Mouse (Mus musculus): Measurements from ENCODE around the gene Lyl1. TPM values are rescaled to one million over a fixed set of nuclear protein-coding genes. Genes with fewer than 3 reads are reported as not detected.

Gene Lyl1
- polyA plus RNA-seq, 1 experiment = 91.9 TPM

DNA sequence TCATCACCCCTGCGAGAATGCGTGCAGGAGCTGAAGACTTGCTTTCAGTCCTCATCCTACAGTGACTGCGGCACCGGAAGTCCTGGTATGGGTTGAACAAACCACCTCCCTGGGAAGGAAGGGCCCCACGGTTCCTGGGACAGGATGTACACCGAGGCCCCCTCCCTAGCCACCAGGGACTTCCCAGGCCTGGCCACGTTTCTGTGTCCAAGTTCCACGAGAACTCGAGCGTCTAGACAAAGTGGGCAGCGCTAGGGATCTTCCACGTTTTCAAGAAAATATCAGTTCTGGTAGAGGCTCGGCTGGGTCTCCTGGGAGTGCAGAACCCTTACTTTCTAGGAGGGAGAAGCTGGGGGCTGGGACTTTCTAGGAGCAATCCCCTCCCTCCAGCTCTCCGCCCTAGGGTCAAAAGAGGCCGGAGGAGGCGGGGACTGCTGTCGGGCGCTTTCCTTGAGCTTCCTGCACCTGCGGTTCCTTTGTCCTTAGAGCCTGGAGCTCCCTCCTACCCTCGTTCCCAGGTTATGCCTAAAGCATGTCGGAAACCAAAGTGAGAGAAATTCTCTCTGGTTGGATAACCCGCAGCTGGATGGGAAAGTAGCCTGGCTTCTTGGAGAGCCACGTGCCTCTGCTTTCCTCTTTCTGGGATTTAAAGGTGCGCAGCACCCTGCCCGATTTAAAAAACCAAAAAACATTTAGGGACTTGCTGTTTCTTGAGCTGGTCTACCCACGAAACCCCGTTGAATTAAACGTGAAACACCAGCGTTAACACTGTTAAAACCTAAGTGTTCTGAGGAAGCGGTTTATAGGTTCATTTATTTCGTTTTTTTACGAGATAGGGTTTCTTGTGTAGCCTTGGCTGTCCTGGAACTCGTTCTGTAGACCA lies 41.1 kb upstream of the Lyl1 start:
- Histone ChIP-seq H3K4me3 (ENCODE audit: insufficient read depth, low read length) (peak overlapping the region; percentile 87), H3K27ac (ENCODE audit: insufficient read depth, low read depth, low read length) (peak overlapping the region; percentile 79), H3K4me1 (ENCODE audit: control insufficient read depth, insufficient read depth, low read length) (peaks cover 24% of the 10 kb centered on the region)
- TF ChIP-seq POLR2A (IDR thresholded peaks at IDR 0.05; ENCODE audit: borderline replicate concordance, low read depth, low read length) = no peak
- TF ChIP-seq CTCF (IDR thresholded peaks at IDR 0.05; ENCODE audit: low read depth, low read length) = no peak

GRCm38 (mm10) chr8:84660819-84661457 lies 40.3 kb upstream of the Lyl1 start:
- H3K4me1 ChIP-seq (ENCODE audit: control insufficient read depth, insufficient read depth, low read length) = peaks cover 24% of the 10 kb centered on the region

DNA sequence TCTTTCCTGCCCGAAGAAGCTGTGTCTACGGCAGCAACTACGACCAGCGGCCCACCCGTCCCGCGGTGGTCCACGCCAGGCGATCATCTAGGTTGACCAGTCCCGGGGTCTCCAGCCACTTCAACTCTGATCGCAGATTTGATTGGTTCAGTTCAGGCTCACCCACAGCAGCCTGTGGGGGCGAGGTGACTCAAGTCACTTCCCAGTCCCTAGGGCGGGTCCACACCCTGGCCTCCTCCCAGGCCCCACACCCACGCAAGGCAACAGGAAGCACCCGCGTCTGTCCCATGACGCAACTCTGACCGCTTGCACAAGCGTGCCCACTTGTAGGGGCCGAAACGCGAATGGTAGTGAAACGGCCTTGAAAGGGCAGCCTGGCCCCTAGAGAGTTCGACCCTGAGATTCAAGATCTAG lies 39.8 kb upstream of the Lyl1 start:
- H3K4me3 ChIP-seq (ENCODE audit: insufficient read depth, low read length) = peak overlapping the region; percentile 87
- peaks cover 25% of the 10 kb centered on the region for H3K4me1 ChIP-seq (ENCODE audit: control insufficient read depth, insufficient read depth, low read length)
- TF ChIP-seq CTCF (IDR thresholded peaks at IDR 0.05; ENCODE audit: low read depth, low read length) (no peak), POLR2A (IDR thresholded peaks at IDR 0.05; ENCODE audit: borderline replicate concordance, low read depth, low read length) (no peak)
- H3K27ac ChIP-seq (ENCODE audit: insufficient read depth, low read depth, low read length) = peak overlapping the region; percentile 79

More at GRCm38 (mm10) chr8:84660819-84661457, 40.3 kb upstream of the Lyl1 start:
- no peak for TF ChIP-seq CTCF (IDR thresholded peaks at IDR 0.05; ENCODE audit: low read depth, low read length)
- Histone ChIP-seq H3K27ac (ENCODE audit: insufficient read depth, low read depth, low read length) (peak overlapping the region; percentile 79), H3K4me3 (ENCODE audit: insufficient read depth, low read length) (peak overlapping the region; percentile 87)

DNA sequence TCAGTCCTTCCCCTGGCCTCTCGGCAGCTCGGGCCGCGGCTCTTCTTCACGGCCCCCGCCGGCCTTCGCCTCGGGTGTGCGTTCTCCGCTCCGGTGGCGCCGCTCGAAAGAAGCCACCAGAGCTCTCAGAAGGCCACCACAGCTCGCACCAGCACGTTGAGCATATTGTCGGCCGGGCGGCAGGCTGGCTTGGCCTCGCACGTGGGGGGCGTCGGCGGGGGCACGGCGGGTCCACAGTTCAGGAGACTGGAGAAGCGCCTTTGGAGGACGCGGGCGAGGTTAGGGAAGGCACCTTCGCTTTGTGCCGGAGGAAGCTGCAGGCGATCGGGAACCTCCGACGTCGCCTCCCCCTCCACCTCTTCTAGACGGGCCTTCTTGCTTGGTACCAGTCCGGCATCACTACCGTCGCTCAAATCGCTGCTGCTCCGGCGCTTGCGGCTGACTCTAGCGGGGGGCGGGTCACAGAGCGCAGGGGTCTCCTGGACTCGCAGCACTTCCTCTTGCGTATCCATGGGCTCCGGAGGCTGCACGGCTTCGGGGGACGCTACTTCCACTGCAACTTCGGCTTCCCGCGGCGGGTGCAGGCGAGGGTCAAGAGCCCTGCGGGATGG lies 39.2 kb upstream of the Lyl1 start:
- no peak for TF ChIP-seq POLR2A (IDR thresholded peaks at IDR 0.05; ENCODE audit: borderline replicate concordance, low read depth, low read length)
- TF ChIP-seq CTCF (IDR thresholded peaks at IDR 0.05; ENCODE audit: low read depth, low read length) = no peak
- H3K27ac ChIP-seq (ENCODE audit: insufficient read depth, low read depth, low read length) = peak overlapping the region; percentile 79
- H3K4me3 ChIP-seq (ENCODE audit: insufficient read depth, low read length) = peak overlapping the region; percentile 87
- peaks cover 24% of the 10 kb centered on the region for H3K4me1 ChIP-seq (ENCODE audit: control insufficient read depth, insufficient read depth, low read length)

GRCm38 (mm10) chr8:84662581-84663065 lies 38.6 kb upstream of the Lyl1 start, which contains the start of gene Ier2:
Gene Ier2, minus strand, starts transcription at chr8:84662852.
- Histone ChIP-seq H3K27ac (ENCODE audit: insufficient read depth, low read depth, low read length) (peak within 1 kb of the TSS; percentile 79), H3K4me1 (ENCODE audit: control insufficient read depth, insufficient read depth, low read length) (peaks cover 20% of the 10 kb centered on the region), H3K4me3 (ENCODE audit: insufficient read depth, low read length) (peak within 1 kb of the TSS; percentile 87)
- no peak for TF ChIP-seq CTCF (IDR thresholded peaks at IDR 0.05; ENCODE audit: low read depth, low read length)
- peak; percentile 98 for TF ChIP-seq POLR2A (IDR thresholded peaks at IDR 0.05; ENCODE audit: borderline replicate concordance, low read depth, low read length)

GRCm38 (mm10) chr8:84663483-84664327 lies 37.6 kb upstream of the Lyl1 start:
- TF ChIP-seq CTCF (IDR thresholded peaks at IDR 0.05; ENCODE audit: low read depth, low read length) = no peak
- TF ChIP-seq POLR2A (IDR thresholded peaks at IDR 0.05; ENCODE audit: borderline replicate concordance, low read depth, low read length) = peak; percentile 23; the same call in 1 of the 2 replicates
- Histone ChIP-seq H3K4me3 (ENCODE audit: insufficient read depth, low read length) (peak overlapping the region; percentile 81), H3K27ac (ENCODE audit: insufficient read depth, low read depth, low read length) (peak overlapping the region; percentile 89), H3K4me1 (ENCODE audit: control insufficient read depth, insufficient read depth, low read length) (peaks cover 18% of the 10 kb centered on the region)

DNA sequence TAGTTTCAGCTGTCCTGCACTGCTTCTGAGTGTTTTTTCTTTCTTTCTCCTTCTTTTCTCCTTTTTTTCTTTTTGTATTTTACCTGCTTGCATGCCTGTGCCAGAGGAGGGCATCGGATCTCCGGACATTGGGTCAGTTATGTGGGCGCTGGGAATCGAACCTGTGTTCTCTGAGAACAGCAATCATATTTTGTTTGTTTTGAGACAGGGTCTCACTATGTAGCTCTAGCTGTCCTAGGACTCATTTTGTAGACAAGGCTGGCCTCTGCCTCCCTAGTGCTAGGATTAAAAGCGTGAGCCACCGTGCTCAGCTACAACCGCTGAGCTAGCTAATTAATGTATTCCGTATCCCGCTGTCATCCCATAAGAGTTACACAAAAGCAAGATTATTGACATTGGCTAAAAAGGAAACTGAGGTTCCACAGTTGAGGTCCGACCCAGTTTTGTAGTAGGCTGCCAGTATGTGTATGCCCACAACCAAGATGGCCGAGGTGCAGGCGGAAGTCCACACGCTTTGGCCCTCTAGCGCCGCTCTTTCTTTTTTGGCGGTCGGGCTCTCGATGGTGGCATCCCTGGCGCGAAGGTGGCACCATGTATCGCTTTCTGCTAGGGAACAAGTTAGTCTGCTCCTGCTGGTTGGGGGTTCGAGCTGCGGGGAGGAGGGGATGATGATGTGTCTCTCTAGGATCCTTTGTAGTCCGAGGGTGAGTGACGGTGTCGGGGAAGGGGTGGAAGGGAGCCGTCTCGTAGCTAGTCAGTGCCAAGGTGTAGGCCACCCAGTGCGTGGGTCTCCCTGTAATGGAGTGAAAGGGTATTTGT lies 36.5 kb upstream of the Lyl1 start:
- Histone ChIP-seq H3K27ac (ENCODE audit: insufficient read depth, low read depth, low read length) (peak overlapping the region; percentile 89), H3K4me1 (ENCODE audit: control insufficient read depth, insufficient read depth, low read length) (peaks cover 14% of the 10 kb centered on the region), H3K4me3 (ENCODE audit: insufficient read depth, low read length) (peak overlapping the region; percentile 81)
- TF ChIP-seq POLR2A (IDR thresholded peaks at IDR 0.05; ENCODE audit: borderline replicate concordance, low read depth, low read length) (no peak), CTCF (IDR thresholded peaks at IDR 0.05; ENCODE audit: low read depth, low read length) (no peak)

- TF ChIP-seq CTCF (IDR thresholded peaks at IDR 0.05; ENCODE audit: low read depth, low read length) (no peak), POLR2A (IDR thresholded peaks at IDR 0.05; ENCODE audit: borderline replicate concordance, low read depth, low read length) (no peak)
- Histone ChIP-seq H3K27ac (ENCODE audit: insufficient read depth, low read depth, low read length) (peak overlapping the region; percentile 53), H3K4me1 (ENCODE audit: control insufficient read depth, insufficient read depth, low read length) (peaks cover 11% of the 10 kb centered on the region), H3K4me3 (ENCODE audit: insufficient read depth, low read length) (peak overlapping the region; percentile 81)
Measured at GRCm38 (mm10) chr8:84665385-84665893, 35.8 kb upstream of the Lyl1 start.
